Mouse (Mus musculus): ENCODE results near the gene Polr2l. TPM values are rescaled to one million over a fixed set of nuclear protein-coding genes. Genes with fewer than 3 reads are reported as not detected.

Polr2l gene
- polyA plus RNA-seq, 1 experiment from 2014 or later = 68.8 TPM

GRCm38 (mm10) chr7:141442199-141442598 is 32.7 kb downstream of the Polr2l start:
- 93% methylated on average over 13 of the region's 13 CpGs for WGBS
- no peak for ATAC-seq (ENCODE audit: low FRiP score, low TSS enrichment)
- Histone ChIP-seq H3K27me3 (ENCODE audit: insufficient read depth, low read length) (no peaks in the 10 kb centered on the region), H3K4me3 (ENCODE audit: low read length) (peak overlapping the region; percentile 54; the same call in 1 of the 2 replicates), H3K4me2 (replicated peaks; ENCODE audit: low read depth, low read length) (peak overlapping the region; percentile 89), H3K9ac (replicated peaks; ENCODE audit: low read length) (peak overlapping the region; percentile 66), H3K27ac (ENCODE audit: low read length) (no peak overlapping the region), H3K9me3 (ENCODE audit: low read length) (no peaks in the 10 kb centered on the region), H3K36me3 (ENCODE audit: insufficient read depth, low read length) (peaks cover 19% of the 10 kb centered on the region; the same call in 1 of the 2 replicates), H3K4me1 (ENCODE audit: insufficient read depth, low read length) (peaks cover 22% of the 10 kb centered on the region)

- Histone ChIP-seq H3K9me3 (ENCODE audit: low read length) (no peaks in the 10 kb centered on the region), H3K4me2 (replicated peaks; ENCODE audit: low read depth, low read length) (no peak overlapping the region), H3K27ac (ENCODE audit: low read length) (no peak overlapping the region), H3K27me3 (ENCODE audit: insufficient read depth, low read length) (no peaks in the 10 kb centered on the region), H3K36me3 (ENCODE audit: insufficient read depth, low read length) (peaks cover 19% of the 10 kb centered on the region; the same call in 1 of the 2 replicates), H3K9ac (replicated peaks; ENCODE audit: low read length) (no peak overlapping the region), H3K4me1 (ENCODE audit: insufficient read depth, low read length) (peaks cover 29% of the 10 kb centered on the region), H3K4me3 (ENCODE audit: low read length) (no peak overlapping the region)
- 88% methylated on average over 9 of the region's 9 CpGs for WGBS
- ATAC-seq (ENCODE audit: low FRiP score, low TSS enrichment) = no peak
These were observed 33.5 kb downstream of the Polr2l start for GRCm38 (mm10) chr7:141441460-141441859.

GRCm38 (mm10) chr7:141440613-141441012 is 34.3 kb downstream of the Polr2l start:
- no peak for ATAC-seq (ENCODE audit: low FRiP score, low TSS enrichment)
- Histone ChIP-seq H3K4me1 (ENCODE audit: insufficient read depth, low read length) (peaks cover 37% of the 10 kb centered on the region), H3K4me3 (ENCODE audit: low read length) (no peak overlapping the region), H3K27ac (ENCODE audit: low read length) (no peak overlapping the region), H3K27me3 (ENCODE audit: insufficient read depth, low read length) (no peaks in the 10 kb centered on the region), H3K4me2 (replicated peaks; ENCODE audit: low read depth, low read length) (no peak overlapping the region), H3K9me3 (ENCODE audit: low read length) (no peaks in the 10 kb centered on the region), H3K9ac (replicated peaks; ENCODE audit: low read length) (no peak overlapping the region), H3K36me3 (ENCODE audit: insufficient read depth, low read length) (peaks cover 19% of the 10 kb centered on the region; the same call in 1 of the 2 replicates)
- 36% methylated on average over 6 of the region's 6 CpGs for WGBS

- H3K36me3 ChIP-seq (ENCODE audit: insufficient read depth, low read length) = peaks cover 19% of the 10 kb centered on the region; the same call in 1 of the 2 replicates
- no peaks in the 10 kb centered on the region for H3K9me3 ChIP-seq (ENCODE audit: low read length)
- H3K4me1 ChIP-seq (ENCODE audit: insufficient read depth, low read length) = peaks cover 43% of the 10 kb centered on the region
- WGBS = 95% methylated on average over 11 of the region's 11 CpGs
- no peak overlapping the region for H3K9ac ChIP-seq (replicated peaks; ENCODE audit: low read length)
- no peak overlapping the region for H3K4me2 ChIP-seq (replicated peaks; ENCODE audit: low read depth, low read length)
- no peak overlapping the region for H3K27ac ChIP-seq (ENCODE audit: low read length)
- no peak for ATAC-seq (ENCODE audit: low FRiP score, low TSS enrichment)
- H3K4me3 ChIP-seq (ENCODE audit: low read length) = no peak overlapping the region
- no peaks in the 10 kb centered on the region for H3K27me3 ChIP-seq (ENCODE audit: insufficient read depth, low read length)
These were observed 35.1 kb downstream of the Polr2l start for GRCm38 (mm10) chr7:141439811-141440210.

- WGBS = 96% methylated on average over 10 of the region's 10 CpGs
- Histone ChIP-seq H3K9me3 (ENCODE audit: low read length) (no peaks in the 10 kb centered on the region), H3K4me1 (ENCODE audit: insufficient read depth, low read length) (peaks cover 49% of the 10 kb centered on the region), H3K27me3 (ENCODE audit: insufficient read depth, low read length) (no peaks in the 10 kb centered on the region), H3K9ac (replicated peaks; ENCODE audit: low read length) (no peak overlapping the region), H3K4me2 (replicated peaks; ENCODE audit: low read depth, low read length) (no peak overlapping the region), H3K27ac (ENCODE audit: low read length) (no peak overlapping the region), H3K36me3 (ENCODE audit: insufficient read depth, low read length) (peaks cover 19% of the 10 kb centered on the region; the same call in 1 of the 2 replicates), H3K4me3 (ENCODE audit: low read length) (no peak overlapping the region)
- no peak for ATAC-seq (ENCODE audit: low FRiP score, low TSS enrichment)
These were observed 35.7 kb downstream of the Polr2l start for GRCm38 (mm10) chr7:141439140-141439679.

GRCm38 (mm10) chr7:141438201-141438968 is 36.5 kb downstream of the Polr2l start:
- Histone ChIP-seq H3K36me3 (ENCODE audit: insufficient read depth, low read length) (peaks cover 22% of the 10 kb centered on the region), H3K4me3 (ENCODE audit: low read length) (no peak overlapping the region), H3K9ac (replicated peaks; ENCODE audit: low read length) (no peak overlapping the region), H3K9me3 (ENCODE audit: low read length) (no peaks in the 10 kb centered on the region), H3K27ac (ENCODE audit: low read length) (no peak overlapping the region), H3K27me3 (ENCODE audit: insufficient read depth, low read length) (no peaks in the 10 kb centered on the region), H3K4me1 (ENCODE audit: insufficient read depth, low read length) (peaks cover 50% of the 10 kb centered on the region), H3K4me2 (replicated peaks; ENCODE audit: low read depth, low read length) (no peak overlapping the region)
- ATAC-seq (ENCODE audit: low FRiP score, low TSS enrichment) = no peak
- WGBS = 91% methylated on average over 12 of the region's 12 CpGs

GRCm38 (mm10) chr7:141437178-141438120 is 37.5 kb downstream of the Polr2l start, which contains the start of gene Slc25a22:
Gene Slc25a22 (minus strand): TSS chr7:141437892.
- H3K4me3 ChIP-seq (ENCODE audit: low read length) = peak within 1 kb of the TSS; percentile 58
- peak within 1 kb of the TSS; percentile 93 for H3K4me2 ChIP-seq (replicated peaks; ENCODE audit: low read depth, low read length)
- no peaks in the 10 kb centered on the region for H3K27me3 ChIP-seq (ENCODE audit: insufficient read depth, low read length)
- no peaks in the 10 kb centered on the region for H3K9me3 ChIP-seq (ENCODE audit: low read length)
- peak; percentile 69 for ATAC-seq (ENCODE audit: low FRiP score, low TSS enrichment)
- peak within 1 kb of the TSS; percentile 77 for H3K9ac ChIP-seq (replicated peaks; ENCODE audit: low read length)
- no peak within 1 kb of the TSS for H3K27ac ChIP-seq (ENCODE audit: low read length)
- peaks cover 41% of the 10 kb centered on the region for H3K4me1 ChIP-seq (ENCODE audit: insufficient read depth, low read length)
- H3K36me3 ChIP-seq (ENCODE audit: insufficient read depth, low read length) = peaks cover 29% of the 10 kb centered on the region
- 6% methylated on average over 53 of the region's 53 CpGs for WGBS

GRCm38 (mm10) chr7:141436523-141436892 is 38.4 kb downstream of the Polr2l start:
- ATAC-seq (ENCODE audit: low FRiP score, low TSS enrichment) = no peak
- Histone ChIP-seq H3K27me3 (ENCODE audit: insufficient read depth, low read length) (no peaks in the 10 kb centered on the region), H3K4me2 (replicated peaks; ENCODE audit: low read depth, low read length) (peak overlapping the region; percentile 93), H3K4me1 (ENCODE audit: insufficient read depth, low read length) (peaks cover 32% of the 10 kb centered on the region), H3K9me3 (ENCODE audit: low read length) (no peaks in the 10 kb centered on the region), H3K36me3 (ENCODE audit: insufficient read depth, low read length) (peaks cover 38% of the 10 kb centered on the region), H3K27ac (ENCODE audit: low read length) (no peak overlapping the region), H3K4me3 (ENCODE audit: low read length) (peak overlapping the region; percentile 58), H3K9ac (replicated peaks; ENCODE audit: low read length) (peak overlapping the region; percentile 77)
- WGBS = 55% methylated on average over 2 of the region's 2 CpGs

GRCm38 (mm10) chr7:141435856-141436522 is 38.9 kb downstream of the Polr2l start:
- H3K27me3 ChIP-seq (ENCODE audit: insufficient read depth, low read length) = no peaks in the 10 kb centered on the region
- H3K9me3 ChIP-seq (ENCODE audit: low read length) = no peaks in the 10 kb centered on the region
- H3K4me3 ChIP-seq (ENCODE audit: low read length) = 0 out of 2 replicates have a peak overlapping the region, but pooled peaks have one; percentile 57
- no peak overlapping the region for H3K9ac ChIP-seq (replicated peaks; ENCODE audit: low read length)
- no peak overlapping the region for H3K27ac ChIP-seq (ENCODE audit: low read length)
- H3K36me3 ChIP-seq (ENCODE audit: insufficient read depth, low read length) = peaks cover 43% of the 10 kb centered on the region
- WGBS = 78% methylated on average over 9 of the region's 9 CpGs
- peak overlapping the region; percentile 87; the same call in 1 of the 2 replicates for H3K4me2 ChIP-seq (replicated peaks; ENCODE audit: low read depth, low read length)
- H3K4me1 ChIP-seq (ENCODE audit: insufficient read depth, low read length) = peaks cover 32% of the 10 kb centered on the region
- ATAC-seq (ENCODE audit: low FRiP score, low TSS enrichment) = no peak

Data from kidney, embryonic 16.5 days (tissue).